Mouse (Mus musculus) limb, embryonic 10.5 days (tissue): ENCODE data around the gene Igfbpl1. TPM values are rescaled to one million over a fixed set of nuclear protein-coding genes. Genes with fewer than 3 reads are reported as not detected.

Experiments used
- DNase-seq: peaks from one replicate; pipeline ENCODE4 v3.0.0-alpha.2; 2017; ENCODE audit warnings: low spot score
- H3K27ac ChIP-seq: fragments of 300-500 bp; sonication (generic); 2 replicates; pipeline ENCODE4 v1.5.1; 2016; ENCODE audit warnings: mild to moderate bottlenecking
- H3K27me3 ChIP-seq: fragments of 300-500 bp; sonication (generic); 2 replicates; pipeline ENCODE4 v1.6.1; 2016; ENCODE audit warnings: low read depth, mild to moderate bottlenecking; ENCODE audit not compliant: poor library complexity, severe bottlenecking
- H3K36me3 ChIP-seq: fragments of 300-500 bp; sonication (generic); 2 replicates; pipeline ENCODE4 v1.6.1; 2016; ENCODE audit warnings: mild to moderate bottlenecking, moderate library complexity
- H3K4me1 ChIP-seq: fragments of 300-500 bp; sonication (generic); 2 replicates; pipeline ENCODE4 v1.6.1; 2016
- H3K4me3 ChIP-seq: fragments of 300-500 bp; sonication (generic); 2 replicates; pipeline ENCODE4 v1.5.1; 2016; ENCODE audit warnings: mild to moderate bottlenecking, moderate library complexity
- H3K9me3 ChIP-seq: fragments of 300-500 bp; sonication (generic); replicated peaks from 2 replicates; pipeline ENCODE4 v1.6.1; 2016; ENCODE audit warnings: mild to moderate bottlenecking
- WGBS: fragments of 180-500 bp; shearing (Covaris S2); methylation state at CpG from one replicate; pipeline ENCODE4 v1.1.7; 2016; 5-methylcytosine and 5-hydroxymethylcytosine counted together
- polyA plus RNA-seq: library from polyadenylated mRNA; unstranded; fragments of >200 nt; fragmentation: Nextera tagmentation; extraction: Ambion mirVana; gene quantifications from 2 replicates; pipeline ENCODE4 v1.2.1, GENCODE M21; 2016

The Igfbpl1 gene
- polyA plus RNA-seq, 1 experiment from 2014 or later, result 0.28 TPM

- 56% methylated on average over 7 of the region's 7 CpGs for WGBS
- Histone ChIP-seq H3K9me3 (no peaks in the 10 kb centered on the region), H3K4me3 (no peak overlapping the region), H3K36me3 (no peaks in the 10 kb centered on the region), H3K27ac (no peak overlapping the region), H3K27me3 (peaks cover 5% of the 10 kb centered on the region; the same call in 1 of the 2 replicates), H3K4me1 (peaks cover 30% of the 10 kb centered on the region)
- no peak for DNase-seq
These were observed 11.2 kb downstream of the Igfbpl1 start for GRCm38 (mm10) chr4:45815542-45815941.

- Histone ChIP-seq H3K36me3 (no peaks in the 10 kb centered on the region), H3K4me3 (no peak overlapping the region), H3K27me3 (peaks cover 10% of the 10 kb centered on the region; the same call in 1 of the 2 replicates), H3K4me1 (peaks cover 18% of the 10 kb centered on the region), H3K9me3 (no peaks in the 10 kb centered on the region), H3K27ac (no peak overlapping the region)
- DNase-seq, result no peak
- WGBS, result 24% methylated on average over 8 of the region's 8 CpGs
These were observed 15.5 kb downstream of the Igfbpl1 start for GRCm38 (mm10) chr4:45811250-45811649.

- no peak for DNase-seq
- Histone ChIP-seq H3K4me3 (no peak overlapping the region), H3K27ac (no peak overlapping the region), H3K9me3 (no peaks in the 10 kb centered on the region), H3K27me3 (peaks cover 10% of the 10 kb centered on the region; the same call in 1 of the 2 replicates), H3K4me1 (peaks cover 14% of the 10 kb centered on the region), H3K36me3 (no peaks in the 10 kb centered on the region)
- 46% methylated on average over 7 of the region's 7 CpGs for whole genome bisulfite sequencing
These were observed 18.7 kb downstream of the Igfbpl1 start for GRCm38 (mm10) chr4:45808034-45808433.

GRCm38 (mm10) chr4:45802900-45803299, 23.8 kb downstream of the Igfbpl1 start:
- Histone ChIP-seq H3K9me3 (no peaks in the 10 kb centered on the region), H3K4me3 (no peak overlapping the region), H3K4me1 (peaks cover 29% of the 10 kb centered on the region), H3K36me3 (no peaks in the 10 kb centered on the region), H3K27me3 (peaks cover 4% of the 10 kb centered on the region), H3K27ac (no peak overlapping the region)
- 96% methylated on average over 14 of the region's 14 CpGs for WGBS
- no peak for DNase-seq

- peaks cover 31% of the 10 kb centered on the region for H3K4me1 ChIP-seq
- H3K27me3 ChIP-seq, result peaks cover 13% of the 10 kb centered on the region
- no peak overlapping the region for H3K4me3 ChIP-seq
- DNase-seq, result no peak
- H3K27ac ChIP-seq, result no peak overlapping the region
- WGBS, result 20% methylated on average over 3 of the region's 3 CpGs
- no peaks in the 10 kb centered on the region for H3K9me3 ChIP-seq
- H3K36me3 ChIP-seq, result no peaks in the 10 kb centered on the region
These were observed 26.7 kb downstream of the Igfbpl1 start for GRCm38 (mm10) chr4:45799956-45800537.

GRCm38 (mm10) chr4:45798964-45799363, 27.8 kb downstream of the Igfbpl1 start, which contains the start of gene Aldh1b1:
Gene Aldh1b1, plus strand, starts transcription at chr4:45799022.
- Histone ChIP-seq H3K9me3 (no peaks in the 10 kb centered on the region), H3K27ac (peak within 1 kb of the TSS; percentile 61), H3K36me3 (no peaks in the 10 kb centered on the region), H3K27me3 (peaks cover 17% of the 10 kb centered on the region), H3K4me3 (peak within 1 kb of the TSS; percentile 54), H3K4me1 (peaks cover 31% of the 10 kb centered on the region)
- WGBS, result under 1% methylated on average over 26 of the region's 26 CpGs
- peak; percentile 80 for DNase-seq

- WGBS, result 42% methylated on average over 5 of the region's 5 CpGs
- no peak overlapping the region for H3K4me3 ChIP-seq
- H3K36me3 ChIP-seq, result no peaks in the 10 kb centered on the region
- peaks cover 31% of the 10 kb centered on the region for H3K4me1 ChIP-seq
- H3K27ac ChIP-seq, result no peak overlapping the region
- H3K9me3 ChIP-seq, result no peaks in the 10 kb centered on the region
- DNase-seq, result no peak
- H3K27me3 ChIP-seq, result peaks cover 21% of the 10 kb centered on the region
These were observed 30.0 kb downstream of the Igfbpl1 start for GRCm38 (mm10) chr4:45796760-45797159.

- no peaks in the 10 kb centered on the region for H3K9me3 ChIP-seq
- H3K4me1 ChIP-seq, result peaks cover 26% of the 10 kb centered on the region
- WGBS, result 7% methylated on average over 12 of the region's 12 CpGs
- H3K4me3 ChIP-seq, result peak overlapping the region; percentile 48
- peak overlapping the region; percentile 77 for H3K27ac ChIP-seq
- peak; percentile 68 for DNase-seq
- no peaks in the 10 kb centered on the region for H3K36me3 ChIP-seq
- peaks cover 21% of the 10 kb centered on the region for H3K27me3 ChIP-seq
These were observed 31.4 kb downstream of the Igfbpl1 start for GRCm38 (mm10) chr4:45795191-45795811.

- no peak overlapping the region for H3K27ac ChIP-seq
- H3K9me3 ChIP-seq, result no peaks in the 10 kb centered on the region
- DNase-seq, result no peak
- H3K36me3 ChIP-seq, result no peaks in the 10 kb centered on the region
- H3K4me1 ChIP-seq, result peaks cover 10% of the 10 kb centered on the region; the same call in 1 of the 2 replicates
- WGBS, result 83% methylated on average over 2 of the region's 2 CpGs
- peaks cover 38% of the 10 kb centered on the region for H3K27me3 ChIP-seq
- H3K4me3 ChIP-seq, result no peak overlapping the region
These were observed 36.7 kb downstream of the Igfbpl1 start for GRCm38 (mm10) chr4:45790018-45790417.

GRCm38 (mm10) chr4:45789263-45789958, 37.3 kb downstream of the Igfbpl1 start:
- Histone ChIP-seq H3K9me3 (no peaks in the 10 kb centered on the region), H3K36me3 (no peaks in the 10 kb centered on the region), H3K4me1 (peaks cover 10% of the 10 kb centered on the region; the same call in 1 of the 2 replicates), H3K27me3 (peaks cover 44% of the 10 kb centered on the region), H3K4me3 (no peak overlapping the region), H3K27ac (no peak overlapping the region)
- DNase-seq, result no peak
- 67% methylated on average over 13 of the region's 13 CpGs for WGBS

GRCm38 (mm10) chr4:45788446-45789081, 38.2 kb downstream of the Igfbpl1 start:
- Histone ChIP-seq H3K4me3 (no peak overlapping the region), H3K36me3 (no peaks in the 10 kb centered on the region), H3K9me3 (no peaks in the 10 kb centered on the region), H3K27me3 (peaks cover 47% of the 10 kb centered on the region), H3K4me1 (peaks cover 10% of the 10 kb centered on the region; the same call in 1 of the 2 replicates), H3K27ac (no peak overlapping the region)
- 87% methylated on average over 13 of the region's 13 CpGs for WGBS
- DNase-seq, result no peak

GRCm38 (mm10) chr4:45786674-45787073, 40.0 kb downstream of the Igfbpl1 start:
- Histone ChIP-seq H3K36me3 (no peaks in the 10 kb centered on the region), H3K4me1 (peaks cover 10% of the 10 kb centered on the region; the same call in 1 of the 2 replicates), H3K27me3 (peaks cover 46% of the 10 kb centered on the region), H3K27ac (no peak overlapping the region), H3K4me3 (no peak overlapping the region), H3K9me3 (no peaks in the 10 kb centered on the region)
- DNase-seq, result no peak
- 59% methylated on average over 4 of the region's 4 CpGs for WGBS
